Mouse (Mus musculus) ovary, postnatal 14 days (tissue): ENCODE results near the gene Kmt5a.

Experiments used
- DNase-seq: peaks from one replicate; pipeline ENCODE4 v3.0.0; 2022; ENCODE audit warnings: low spot score

The Kmt5a gene

DNA sequence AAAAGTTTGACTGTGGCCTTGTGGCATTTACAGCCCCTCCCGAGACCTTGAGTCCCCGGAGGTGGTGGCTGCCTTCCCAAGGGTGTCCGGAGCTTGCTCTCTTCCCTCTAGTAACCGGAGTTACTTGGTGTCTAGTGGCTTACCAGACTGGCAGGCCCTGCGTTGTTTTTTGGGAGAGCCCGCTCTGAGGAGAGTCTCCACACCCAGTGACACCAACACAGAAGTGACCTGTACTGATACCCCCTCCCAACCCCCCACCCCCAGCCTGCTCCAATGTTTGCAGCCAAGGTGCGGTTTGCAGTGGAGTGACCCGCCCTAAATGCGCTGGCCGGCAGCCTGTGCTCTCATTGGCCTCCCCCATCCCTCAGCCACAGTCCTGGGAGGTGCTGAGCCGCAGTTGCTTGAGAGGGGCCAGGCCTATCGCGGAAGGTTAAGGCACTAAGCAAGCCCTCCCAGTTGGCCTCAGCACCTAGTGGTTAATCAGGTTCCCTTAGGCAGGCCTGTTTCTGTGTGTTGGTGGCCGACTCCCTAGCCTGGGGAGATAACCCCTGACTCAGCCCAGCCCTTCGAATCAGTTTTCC lies 6.7 kb downstream of the Kmt5a start:
- DNase-seq, result no peak

- no peak for DNase-seq
Observed at GRCm38 (mm10) chr5:124449494-124449893, 9.8 kb downstream of the Kmt5a start.

GRCm38 (mm10) chr5:124450051-124450450 lies 10.3 kb downstream of the Kmt5a start:
- DNase-seq, result no peak

DNA sequence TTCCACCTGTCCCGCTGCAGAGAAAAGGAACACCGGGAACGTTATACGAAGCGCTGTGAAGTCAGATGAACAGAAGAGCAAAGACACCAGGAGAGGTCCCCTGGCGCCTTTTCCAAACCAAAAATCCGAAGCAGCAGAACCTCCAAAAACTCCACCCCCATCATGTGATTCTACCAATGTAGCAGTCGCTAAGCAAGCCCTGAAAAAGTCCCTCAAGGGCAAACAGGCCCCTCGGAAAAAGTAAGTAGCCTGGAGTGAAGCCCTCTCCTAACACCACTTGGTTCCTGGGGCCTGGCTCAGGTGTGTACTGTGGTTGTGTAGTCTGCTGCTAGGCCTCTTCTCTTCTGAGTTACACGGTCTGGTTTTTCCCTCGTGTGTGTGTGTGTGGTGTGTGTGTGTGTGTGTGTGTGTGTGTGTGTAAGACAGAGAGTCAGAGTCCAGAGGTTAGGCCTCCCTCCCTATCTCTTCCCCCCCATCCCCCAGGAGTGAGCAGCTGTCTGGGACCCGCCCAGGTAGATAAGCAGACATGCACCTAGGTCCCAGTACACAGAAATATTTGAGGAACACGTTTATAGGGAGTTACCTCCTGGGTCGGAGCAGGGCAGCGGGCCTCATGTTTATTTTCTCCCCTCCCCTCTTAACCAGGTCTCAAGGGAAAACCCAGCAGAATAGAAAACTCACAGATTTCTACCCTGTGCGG lies 11.1 kb downstream of the Kmt5a start:
- no peak for DNase-seq

DNA sequence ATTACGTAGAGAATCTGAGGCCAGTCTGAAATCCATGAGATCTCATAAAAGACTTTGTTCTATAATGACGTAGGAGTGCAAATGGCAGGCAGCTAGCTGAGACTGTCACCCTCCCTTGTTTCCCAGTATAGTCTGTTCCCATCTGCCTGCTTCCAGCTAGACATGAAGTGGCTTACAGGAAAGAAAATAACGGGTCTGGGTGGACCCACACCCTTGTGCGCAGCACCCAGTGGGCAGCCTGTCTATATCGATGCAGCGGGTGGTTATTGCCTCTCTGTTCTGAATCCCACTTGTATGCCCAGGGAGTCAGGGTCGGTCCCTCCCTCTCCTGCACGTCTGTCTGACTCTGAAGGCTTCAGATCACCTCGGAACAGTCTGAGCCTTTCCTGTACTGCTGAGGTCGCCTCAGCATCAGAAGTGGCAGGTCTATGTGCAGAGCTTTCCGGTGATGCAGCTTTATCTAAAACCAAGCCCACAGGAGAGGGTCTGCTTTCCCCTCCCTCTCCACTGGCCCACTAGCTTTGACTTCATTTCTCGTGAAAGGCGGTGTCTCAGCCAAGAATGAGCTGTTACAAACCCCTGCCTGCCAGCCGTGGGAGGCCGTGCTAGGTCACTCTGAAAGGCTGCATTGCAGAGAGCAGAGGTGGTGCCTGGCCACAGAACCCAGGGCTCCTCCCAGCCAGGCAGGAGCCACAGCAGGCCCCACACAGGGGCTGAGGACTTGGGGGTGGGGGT lies 12.9 kb downstream of the Kmt5a start:
- DNase-seq, result no peak

DNA sequence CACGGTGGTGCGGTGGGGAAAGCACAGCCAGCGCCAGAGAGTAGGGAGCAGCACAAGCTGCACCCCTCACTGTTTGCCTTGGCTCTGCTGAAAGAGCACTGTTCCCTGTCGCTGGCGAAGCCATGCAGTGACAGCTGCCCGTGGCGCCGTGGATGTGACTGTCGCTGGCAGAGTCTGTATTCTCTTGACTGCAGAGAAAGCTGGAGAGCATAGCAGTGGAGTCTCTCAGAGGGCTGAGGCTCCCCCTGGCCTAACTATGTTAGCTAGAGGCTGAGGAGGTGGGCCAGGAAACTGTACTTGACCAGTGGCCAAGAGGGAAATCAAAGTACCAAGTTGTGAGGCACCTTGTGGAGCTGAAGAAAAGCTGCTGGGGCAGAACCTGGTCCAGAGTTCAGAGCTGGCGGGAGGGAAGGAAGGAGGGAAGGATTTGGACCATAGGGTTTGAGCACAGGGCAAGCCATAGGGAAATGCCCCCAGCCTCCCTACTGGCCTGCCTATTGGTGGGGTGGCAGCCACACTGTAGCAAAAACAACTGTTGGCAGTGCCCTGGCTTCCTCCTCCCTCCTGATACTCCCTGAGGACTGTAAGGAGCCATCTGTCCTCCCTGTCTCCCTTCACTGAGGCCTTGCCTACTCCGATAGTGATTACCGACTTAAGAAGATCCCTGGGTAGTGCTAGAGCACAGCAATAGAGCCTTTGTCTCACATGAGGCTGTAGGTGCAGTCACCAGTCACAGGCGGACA lies 13.8 kb downstream of the Kmt5a start:
- DNase-seq, result no peak

DNA sequence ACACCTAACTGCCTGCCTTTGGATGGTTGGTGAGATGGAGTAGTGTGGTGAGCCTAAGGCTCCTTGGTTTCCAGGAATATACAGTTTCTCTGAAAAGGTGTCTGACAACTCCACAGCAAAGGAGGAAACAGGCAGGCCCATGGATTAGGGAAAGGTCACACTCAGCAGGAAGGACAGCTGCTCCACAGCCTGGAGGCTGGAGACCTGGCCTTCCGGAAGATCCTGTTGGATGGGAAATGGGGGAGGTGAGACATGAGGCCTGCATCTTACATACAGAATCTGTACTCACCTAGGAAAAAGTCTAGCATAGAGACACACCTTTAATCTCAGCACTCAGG lies 14.3 kb downstream of the Kmt5a start:
- DNase-seq, result no peak

DNA sequence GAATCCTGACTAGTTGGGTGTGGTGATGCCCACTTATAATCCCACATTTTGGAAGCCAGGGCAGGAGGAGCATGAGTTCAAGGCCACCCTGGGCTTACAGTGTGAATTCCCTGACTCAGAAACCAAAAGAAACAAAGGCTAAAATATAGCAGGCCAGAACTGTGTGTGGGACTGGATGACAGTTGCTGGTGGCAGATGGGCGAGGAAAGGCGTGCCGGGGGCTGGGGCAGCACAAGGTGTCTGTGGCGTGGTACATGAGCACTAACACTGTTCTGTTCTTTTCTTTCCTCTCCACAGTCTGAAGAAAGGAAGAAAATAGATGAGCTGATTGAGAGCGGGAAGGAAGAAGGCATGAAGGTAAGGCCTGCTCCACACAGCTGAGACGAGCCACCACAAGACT lies 17.0 kb downstream of the Kmt5a start:
- no peak for DNase-seq

GRCm38 (mm10) chr5:124460922-124461321 lies 21.2 kb downstream of the Kmt5a start:
- DNase-seq, result peak; percentile 33

GRCm38 (mm10) chr5:124462297-124463025 lies 22.7 kb downstream of the Kmt5a start:
- DNase-seq, result no peak

- DNase-seq, result no peak
Observed at GRCm38 (mm10) chr5:124463462-124463861, 23.7 kb downstream of the Kmt5a start.

DNA sequence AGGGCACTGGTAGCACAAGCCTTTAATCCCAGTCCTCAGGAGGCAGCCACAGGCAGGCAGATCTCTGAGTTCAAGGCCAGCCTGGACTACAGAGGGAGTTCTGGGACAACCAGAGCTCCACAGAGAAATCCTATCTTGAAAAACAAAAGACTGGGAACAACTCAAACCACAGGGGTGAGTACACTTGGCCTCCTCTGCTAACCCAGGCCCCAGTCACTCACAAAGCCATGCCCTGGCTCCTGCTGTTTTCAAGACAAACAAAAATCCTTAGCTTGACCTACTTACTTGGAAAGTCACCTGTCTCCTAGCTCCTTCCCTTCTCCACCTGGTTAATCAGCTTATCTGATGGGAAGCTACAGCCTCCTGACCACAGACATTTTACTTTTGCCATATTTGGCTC lies 25.2 kb downstream of the Kmt5a start:
- no peak for DNase-seq

DNA sequence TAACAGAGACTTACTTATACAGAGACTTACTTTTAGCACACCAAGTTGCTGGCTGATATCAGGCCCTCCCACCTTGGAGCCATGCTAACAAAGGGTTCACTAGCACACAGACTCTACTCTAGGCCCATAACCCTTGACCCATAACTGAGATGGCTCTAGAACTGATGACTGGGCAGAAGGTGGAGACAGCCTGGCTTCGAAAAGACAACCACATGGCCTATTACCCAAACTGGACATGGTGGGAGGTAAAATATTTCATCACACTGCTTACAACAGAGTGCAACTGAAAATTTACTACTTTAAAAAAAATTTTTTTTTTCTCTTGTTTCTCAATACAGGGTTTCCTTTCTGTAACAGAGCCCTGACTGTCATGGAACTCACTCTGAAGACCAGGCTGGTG lies 28.0 kb downstream of the Kmt5a start:
- DNase-seq, result no peak

DNA sequence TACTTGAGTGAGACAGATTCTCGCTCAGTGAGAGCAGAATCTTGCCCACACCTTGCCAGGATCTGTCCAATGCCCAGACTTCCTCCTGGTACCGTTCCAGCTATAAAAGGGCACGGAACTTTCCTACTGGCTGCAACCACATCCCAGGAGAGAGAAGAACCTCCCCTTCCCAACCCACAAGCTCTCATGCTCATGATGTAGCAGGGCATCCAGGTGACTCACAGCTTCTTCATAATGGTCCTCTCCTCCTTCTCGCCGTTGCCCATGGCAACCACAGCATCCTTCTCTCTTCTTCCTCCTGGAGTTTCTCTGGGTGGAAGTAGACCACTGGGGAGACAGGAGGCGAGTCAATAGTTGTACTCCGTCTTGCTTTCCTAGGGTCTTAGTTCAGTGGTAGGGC lies 28.6 kb downstream of the Kmt5a start:
- DNase-seq, result no peak

DNA sequence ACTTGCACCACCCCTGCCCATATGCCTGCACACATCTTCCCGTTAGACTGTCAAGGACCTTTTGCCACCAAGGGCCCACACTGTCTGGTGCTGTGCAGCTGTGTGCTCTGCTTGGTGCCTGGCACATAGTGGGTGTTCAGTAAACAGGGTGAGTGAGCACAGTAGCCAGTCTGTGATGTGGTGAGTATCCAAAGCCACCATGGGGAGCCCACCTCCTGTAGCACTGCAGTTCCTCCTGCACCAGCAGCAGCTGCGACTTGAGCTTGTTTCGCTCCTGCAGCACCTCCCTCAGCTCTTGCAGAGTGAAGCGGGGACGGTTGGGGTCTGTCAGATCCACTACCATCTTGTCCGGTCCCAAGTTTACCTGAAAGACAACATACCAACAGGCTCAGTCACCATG lies 29.8 kb downstream of the Kmt5a start:
- no peak for DNase-seq

DNA sequence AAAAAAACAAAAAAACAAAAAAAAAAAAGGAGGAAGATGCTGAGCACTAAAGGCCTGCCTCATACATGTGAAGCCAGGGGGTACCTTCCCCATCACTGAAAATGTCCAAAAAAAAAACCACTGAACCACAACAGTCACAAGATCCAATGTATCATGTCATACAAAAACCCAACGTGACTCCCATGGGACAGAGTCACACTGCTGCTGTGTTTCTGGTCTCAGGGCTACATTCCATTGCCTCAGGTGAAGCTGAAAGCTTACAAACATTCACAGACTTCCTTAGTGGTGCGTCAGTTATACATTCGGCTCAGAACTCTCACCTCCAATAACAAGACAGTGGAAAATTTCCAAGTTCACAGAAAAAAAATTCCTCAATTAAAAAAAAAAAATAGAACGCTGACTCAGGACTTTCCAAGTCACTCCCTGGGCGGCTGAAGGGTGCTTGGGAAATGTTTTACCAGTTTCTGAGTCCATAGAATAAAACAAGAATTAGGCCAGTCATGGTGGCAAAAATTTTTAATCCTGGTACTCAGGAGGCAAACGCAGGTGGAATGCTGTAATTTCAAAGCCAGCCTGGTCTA lies 31.0 kb downstream of the Kmt5a start:
- no peak for DNase-seq

GRCm38 (mm10) chr5:124478873-124479204 lies 39.1 kb downstream of the Kmt5a start:
- no peak for DNase-seq

- no peak for DNase-seq
Observed at GRCm38 (mm10) chr5:124480119-124480518, 40.4 kb downstream of the Kmt5a start.

- no peak for DNase-seq
Observed at GRCm38 (mm10) chr5:124481714-124482113, 42.0 kb downstream of the Kmt5a start.

DNA sequence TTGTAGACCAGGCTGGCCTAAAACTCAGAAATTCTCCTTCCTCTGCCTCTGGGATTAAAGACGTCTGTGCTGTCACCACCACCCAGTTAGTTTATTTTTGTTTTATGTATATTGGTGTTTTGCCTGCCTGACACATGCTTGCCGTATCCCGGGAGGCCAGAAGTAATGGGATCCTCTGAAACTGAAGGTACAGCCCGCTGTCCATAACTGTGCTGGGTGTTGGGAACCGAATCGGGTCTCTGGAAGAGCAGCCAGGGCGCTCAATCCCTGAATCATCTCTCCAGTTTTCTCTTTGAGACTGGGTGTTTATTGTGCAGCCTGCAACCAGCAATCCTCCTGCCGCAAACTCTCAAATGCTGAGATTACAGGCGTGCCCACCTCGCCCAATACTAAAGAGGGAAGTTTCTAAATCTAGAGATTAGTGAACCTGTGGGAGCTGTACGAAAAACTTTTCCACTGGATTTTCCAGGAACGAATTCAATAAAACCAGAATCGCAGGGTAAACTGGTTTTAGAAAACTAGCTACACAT lies 42.8 kb downstream of the Kmt5a start:
- peak; percentile 25 for DNase-seq

DNA sequence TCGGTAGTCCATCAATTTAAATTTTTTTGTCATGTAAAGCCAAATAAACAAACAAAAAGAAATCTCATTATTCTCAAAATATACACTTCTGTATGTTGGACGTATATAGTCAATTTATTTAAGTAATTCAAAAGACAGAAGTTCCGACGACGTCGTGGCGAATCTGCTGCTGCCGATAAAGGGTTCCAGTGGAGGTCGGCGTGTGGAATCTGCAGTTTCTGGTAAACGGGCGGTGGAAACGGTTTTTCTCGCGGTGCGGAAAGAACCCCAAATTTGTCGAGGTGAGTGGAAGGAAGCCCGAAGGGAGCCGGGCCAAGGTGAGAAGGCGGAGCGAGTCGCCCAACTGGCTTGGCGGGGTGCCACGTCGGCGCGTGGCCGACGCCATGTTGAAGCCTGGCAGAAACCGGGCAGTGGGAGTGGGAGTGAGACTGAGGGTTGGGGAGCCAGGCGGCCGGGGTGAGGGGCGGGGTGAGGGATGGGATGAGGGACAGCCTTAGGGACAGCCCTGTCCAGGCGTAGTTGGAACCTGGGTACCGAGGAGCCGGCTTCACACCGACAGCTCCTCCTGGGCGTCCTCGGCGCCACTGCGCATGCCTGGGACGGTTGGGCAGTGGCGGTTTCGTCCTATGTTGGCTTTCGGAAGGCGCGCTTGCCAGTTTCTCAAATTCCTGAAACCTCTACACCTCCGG lies 43.4 kb downstream of the Kmt5a start, which contains the start of gene Snrnp35:
Gene Snrnp35 (plus strand): TSS at position 169 of the 689 bp plus-strand sequence.
- peak; percentile 93 for DNase-seq
